Mouse (Mus musculus) limb, embryonic 14.5 days (tissue): ENCODE data around the gene Cobll1. TPM values are rescaled to one million over a fixed set of nuclear protein-coding genes. Genes with fewer than 3 reads are reported as not detected.

Experiments used
- ATAC-seq: fragments of 200-750 bp; cut with Nextera tagmentation; 2 replicates; pipeline ENCODE4 v1.8.0; 2017; ENCODE audit warnings: low read depth, moderate number of reproducible peaks, moderate TSS enrichment; ENCODE audit not compliant: low FRiP score
- DNase-seq: peaks from one replicate; pipeline ENCODE4 v3.0.0-alpha.2; 2015; ENCODE audit warnings: low spot score
- H3K27ac ChIP-seq: fragments of 300-500 bp; sonication (generic); replicated peaks from 2 replicates; pipeline ENCODE4 v1.5.1; 2014; ENCODE audit warnings: low read depth, mild to moderate bottlenecking, low read length, moderate library complexity, mixed read lengths
- H3K27me3 ChIP-seq: fragments of 300-500 bp; sonication (generic); 2 replicates; pipeline ENCODE4 v1.6.1; 2014; ENCODE audit warnings: low read length, mixed read lengths; ENCODE audit not compliant: control insufficient read depth, insufficient read depth
- H3K36me3 ChIP-seq: fragments of 300-500 bp; sonication (generic); 2 replicates; pipeline ENCODE4 v1.6.1; 2014; ENCODE audit warnings: mild to moderate bottlenecking, low read length, moderate library complexity, mixed read lengths; ENCODE audit not compliant: control insufficient read depth, insufficient read depth
- H3K4me1 ChIP-seq: fragments of 300-500 bp; sonication (generic); 2 replicates; pipeline ENCODE4 v1.6.1; 2014; ENCODE audit warnings: antibody characterized with exemption, low read length, mixed read lengths; ENCODE audit not compliant: control insufficient read depth, insufficient read depth
- H3K4me2 ChIP-seq: fragments of 300-500 bp; sonication (generic); replicated peaks from 2 replicates; pipeline ENCODE4 v1.6.1; 2014; ENCODE audit warnings: low read depth, mild to moderate bottlenecking, low read length, moderate library complexity; ENCODE audit not compliant: severe bottlenecking
- H3K4me3 ChIP-seq: fragments of 300-500 bp; sonication (generic); replicated peaks from 2 replicates; pipeline ENCODE4 v1.5.1; 2014; ENCODE audit warnings: low read length
- H3K9ac ChIP-seq: fragments of 300-500 bp; sonication (generic); 2 replicates; pipeline ENCODE4 v1.6.1; 2014; ENCODE audit warnings: mild to moderate bottlenecking, low read depth, low read length, moderate library complexity; ENCODE audit not compliant: severe bottlenecking
- H3K9me3 ChIP-seq: fragments of 300-500 bp; sonication (generic); 2 replicates; pipeline ENCODE4 v1.6.1; 2016; ENCODE audit warnings: low read length; ENCODE audit not compliant: control insufficient read depth
- POLR2A ChIP-seq: fragments of 200-500 bp; IDR thresholded peaks from 2 replicates; pipeline ENCODE4 v1.8.0; 2012; ENCODE audit warnings: inconsistent platforms, mild to moderate bottlenecking, moderate library complexity, borderline replicate concordance; ENCODE audit not compliant: insufficient read depth, insufficient read length; ENCODE audit errors: extremely low read depth
- WGBS: fragments of 180-500 bp; shearing (Covaris S2); extraction: QIAGEN DNeasy Blood & Tissue Kit; methylation state at CpG from one replicate; pipeline ENCODE4 v1.1.7; 2014; 5-methylcytosine and 5-hydroxymethylcytosine counted together
- polyA plus RNA-seq, 2 experiments: library from polyadenylated mRNA; depleted of rRNA in 1 of 2; stranded (reverse) in 1 of 2; unstranded in 1 of 2; fragments of >200 nt; fragmentation: Nextera tagmentation in 1 of 2; extraction: Ambion mirVana in 1 of 2; gene quantifications; 2 replicates each; pipeline versions ENCODE4 v1.2.1 to v1.2.3; 2012 to 2014

Gene Cobll1
- polyA plus RNA-seq, 2 experiments, result 3.1 to 5.1 TPM

- no peak overlapping the region for H3K27ac ChIP-seq
- no peaks in the 10 kb centered on the region for H3K36me3 ChIP-seq
- TF ChIP-seq POLR2A, result no peak
- no peak overlapping the region for H3K4me2 ChIP-seq
- peaks cover 10% of the 10 kb centered on the region for H3K27me3 ChIP-seq
- no peak overlapping the region for H3K4me3 ChIP-seq
- no peak for DNase-seq
- 13% methylated on average over 5 of the region's 5 CpGs for WGBS
- no peak for ATAC-seq
- no peak overlapping the region for H3K9ac ChIP-seq
- H3K9me3 ChIP-seq, result no peaks in the 10 kb centered on the region
- H3K4me1 ChIP-seq, result peaks cover 5% of the 10 kb centered on the region; the same call in 1 of the 2 replicates
Measured at GRCm38 (mm10) chr2:65240173-65240745, 1.1 kb upstream of the Cobll1 start.

GRCm38 (mm10) chr2:65238171-65238963 lies 836 bp downstream of the Cobll1 start:
- H3K4me3 ChIP-seq, result peak overlapping the region; percentile 72
- peaks cover 5% of the 10 kb centered on the region; the same call in 1 of the 2 replicates for H3K4me1 ChIP-seq
- H3K9ac ChIP-seq, result peak overlapping the region; percentile 64
- TF ChIP-seq POLR2A, result 0 out of 2 replicates have a peak, but pooled peaks have one; percentile 19
- ATAC-seq (peak; percentile 88), DNase-seq (peak; percentile 67)
- no peaks in the 10 kb centered on the region for H3K9me3 ChIP-seq
- peaks cover 10% of the 10 kb centered on the region for H3K27me3 ChIP-seq
- peak overlapping the region; percentile 95 for H3K4me2 ChIP-seq
- WGBS, result 2% methylated on average over 47 of the region's 114 CpGs
- no peaks in the 10 kb centered on the region for H3K36me3 ChIP-seq
- peak overlapping the region; percentile 50 for H3K27ac ChIP-seq

- ATAC-seq (peak; percentile 10; the same call in 1 of the 2 replicates), DNase-seq (peak; percentile 23)
- Histone ChIP-seq H3K4me1 (peaks cover 5% of the 10 kb centered on the region; the same call in 1 of the 2 replicates), H3K9ac (peak overlapping the region; percentile 64), H3K9me3 (no peaks in the 10 kb centered on the region), H3K36me3 (no peaks in the 10 kb centered on the region), H3K4me3 (peak overlapping the region; percentile 72), H3K27me3 (peaks cover 10% of the 10 kb centered on the region), H3K27ac (0 out of 2 replicates have a peak overlapping the region, but pooled peaks have one; percentile 50), H3K4me2 (peak overlapping the region; percentile 95)
- under 1% methylated on average over 20 of the region's 22 CpGs for WGBS
- TF ChIP-seq POLR2A, result no peak
Measured at GRCm38 (mm10) chr2:65237610-65238170, 1.5 kb downstream of the Cobll1 start.

GRCm38 (mm10) chr2:65237116-65237515 lies 2.1 kb downstream of the Cobll1 start:
- no peak overlapping the region for H3K9ac ChIP-seq
- peak overlapping the region; percentile 95; the same call in 1 of the 2 replicates for H3K4me2 ChIP-seq
- H3K36me3 ChIP-seq, result no peaks in the 10 kb centered on the region
- no peaks in the 10 kb centered on the region for H3K9me3 ChIP-seq
- no peak for TF ChIP-seq POLR2A
- ATAC-seq, result no peak
- no peak overlapping the region for H3K27ac ChIP-seq
- peaks cover 5% of the 10 kb centered on the region; the same call in 1 of the 2 replicates for H3K4me1 ChIP-seq
- peak; percentile 16 for DNase-seq
- WGBS, result 48% methylated on average over 8 of the region's 8 CpGs
- H3K27me3 ChIP-seq, result peaks cover 10% of the 10 kb centered on the region
- peak overlapping the region; percentile 72 for H3K4me3 ChIP-seq

- ATAC-seq (no peak), DNase-seq (no peak)
- Histone ChIP-seq H3K27me3 (peaks cover 10% of the 10 kb centered on the region), H3K4me2 (no peak overlapping the region), H3K9me3 (no peaks in the 10 kb centered on the region), H3K27ac (no peak overlapping the region), H3K4me1 (peaks cover 5% of the 10 kb centered on the region; the same call in 1 of the 2 replicates), H3K4me3 (no peak overlapping the region), H3K36me3 (no peaks in the 10 kb centered on the region), H3K9ac (no peak overlapping the region)
- 76% methylated on average over 8 of the region's 8 CpGs for WGBS
- no peak for TF ChIP-seq POLR2A
Measured at GRCm38 (mm10) chr2:65236644-65237043, 2.6 kb downstream of the Cobll1 start.
